In the genomic region with DNA sequence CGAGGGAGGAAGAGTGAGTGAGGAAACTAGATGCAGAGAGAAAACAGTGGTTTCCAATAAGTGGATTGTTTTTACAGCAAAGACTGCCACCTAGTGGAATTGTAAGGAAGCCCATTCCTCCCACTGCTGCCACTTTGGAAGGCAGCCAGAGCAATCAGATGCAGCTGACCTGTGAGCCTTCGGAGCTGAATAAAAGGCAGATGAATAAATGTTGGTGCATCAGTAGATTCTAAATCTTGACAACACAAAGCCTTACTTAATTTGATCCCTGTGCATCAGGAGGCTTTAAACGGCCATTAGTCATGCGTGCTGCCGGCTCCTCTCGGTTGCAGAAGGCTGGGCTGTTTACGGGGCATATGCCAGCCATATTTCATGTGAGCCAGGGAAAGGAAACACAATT, we compare ENCODE assay signal across 8 mouse cellular contexts.
DNase-seq lines count a peak whose midpoint lies in the region; ATAC-seq and TF ChIP-seq lines count a peak whose summit lies in the region.

No protein-coding gene starts in this region.

- H3K4me2 ChIP-seq in liver, embryonic 11.5 days: no peak overlapping the region
- no peak overlapping the region for H3K4me2 ChIP-seq in intestine, embryonic 15.5 days (replicated peaks)
- peak overlapping the region; percentile 37 for H3K4me2 ChIP-seq in midbrain, embryonic 13.5 days (replicated peaks)
- H3K4me2 ChIP-seq in stomach, embryonic 16.5 days (ENCODE audit: low read depth, low read length): 0 out of 2 replicates have a peak overlapping the region, but pooled peaks have one; percentile 21

- no peak for ATAC-seq in liver, embryonic 11.5 days (replicated peaks; ENCODE audit: low FRiP score)
- peak; percentile 87 for ATAC-seq in frontal cortex, adult (ENCODE audit: low TSS enrichment)
- peak; percentile 51; the same call in 1 of the 2 replicates for ATAC-seq in intestine, embryonic 15.5 days
- peak; percentile 85 for ATAC-seq in midbrain, embryonic 13.5 days
- ATAC-seq in stomach, embryonic 16.5 days (ENCODE audit: insufficient read depth, low FRiP score): no peak

- H3K36me3 ChIP-seq in liver, adult 2 months (ENCODE audit: control insufficient read depth, insufficient read depth, low read length): no peaks in the 10 kb centered on the region
- H3K36me3 ChIP-seq in liver, embryonic 11.5 days (ENCODE audit: control insufficient read depth, insufficient read depth, low read length): no peaks in the 10 kb centered on the region
- H3K36me3 ChIP-seq in intestine, embryonic 15.5 days: no peaks in the 10 kb centered on the region
- H3K36me3 ChIP-seq in midbrain, embryonic 13.5 days: no peaks in the 10 kb centered on the region
- no peaks in the 10 kb centered on the region for H3K36me3 ChIP-seq in stomach, embryonic 16.5 days (ENCODE audit: control insufficient read depth, insufficient read depth, low read length)

- no peak overlapping the region for H3K4me3 ChIP-seq in liver, adult 2 months (ENCODE audit: insufficient read depth, low read depth, low read length)
- H3K4me3 ChIP-seq in liver, embryonic 11.5 days (ENCODE audit: low read depth, low read length): no peak overlapping the region
- H3K4me3 ChIP-seq in cerebellum, adult 2 months (replicated peaks; ENCODE audit: insufficient read depth, low read depth, low read length): peak overlapping the region; percentile 56
- no peak overlapping the region for H3K4me3 ChIP-seq in intestine, embryonic 15.5 days (replicated peaks)
- H3K4me3 ChIP-seq in left cerebral cortex, adult 2 months: peak overlapping the region; percentile 38
- H3K4me3 ChIP-seq in midbrain, embryonic 13.5 days (replicated peaks): 0 out of 2 replicates have a peak overlapping the region, but pooled peaks have one; percentile 9
- H3K4me3 ChIP-seq in stomach, embryonic 16.5 days (replicated peaks; ENCODE audit: low read length): no peak overlapping the region

- intact Hi-C loops in left cerebral cortex, adult 2 months (cut with DNase I): loop anchor here (5.0 to 10.0 kb wide), 3 partner anchors 88 to 720 kb away; no protein-coding TSS in a partner anchor

- 60% methylated on average over 7 of the region's 7 CpGs for WGBS in liver, adult 2 months
- 64% methylated on average over 7 of the region's 7 CpGs for WGBS in liver, embryonic 11.5 days
- WGBS in cerebellum, adult 2 months: 3% methylated on average over 7 of the region's 7 CpGs
- 44% methylated on average over 7 of the region's 7 CpGs for WGBS in intestine, embryonic 15.5 days
- 34% methylated on average over 7 of the region's 7 CpGs for WGBS in midbrain, embryonic 13.5 days
- 35% methylated on average over 7 of the region's 7 CpGs for WGBS in stomach, embryonic 16.5 days

- H3K4me1 ChIP-seq in liver, adult 2 months (ENCODE audit: control insufficient read depth, insufficient read depth, low read length): no peaks in the 10 kb centered on the region
- no peaks in the 10 kb centered on the region for H3K4me1 ChIP-seq in liver, embryonic 11.5 days (replicated peaks; ENCODE audit: control insufficient read depth, insufficient read depth, low read length)
- no peaks in the 10 kb centered on the region for H3K4me1 ChIP-seq in cerebellum, adult 2 months (ENCODE audit: control insufficient read depth, insufficient read depth, low read length)
- no peaks in the 10 kb centered on the region for H3K4me1 ChIP-seq in intestine, embryonic 15.5 days (replicated peaks)
- peaks cover 5% of the 10 kb centered on the region; the same call in 1 of the 2 replicates for H3K4me1 ChIP-seq in midbrain, embryonic 13.5 days (replicated peaks)
- H3K4me1 ChIP-seq in stomach, embryonic 16.5 days (ENCODE audit: control insufficient read depth, insufficient read depth, low read length): no peaks in the 10 kb centered on the region

- peak; percentile 70 for TF ChIP-seq CTCF in liver, adult 2 months (IDR thresholded peaks at IDR 0.05; ENCODE audit: low read depth, low read length)
- peak; percentile 72; the same call in 1 of the 2 replicates for TF ChIP-seq CTCF in cerebellum, adult 2 months (IDR thresholded peaks at IDR 0.05; ENCODE audit: borderline replicate concordance, insufficient read depth, low read depth, low read length)
- TF ChIP-seq CTCF in left cerebral cortex, adult 2 months (IDR thresholded peaks at IDR 0.05): peak; percentile 83

- DNase-seq in liver, adult 2 months (ENCODE audit: extremely low read depth, low read depth, low spot score): peak; percentile 53
- no peak for DNase-seq in liver, embryonic 11.5 days (ENCODE audit: low spot score)
- peak; percentile 74 to 76 for DNase-seq in cerebellum, adult 2 months
- peak; percentile 72 to 73 for DNase-seq in left cerebral cortex, adult 2 months (ENCODE audit: extremely low spot score in 1 of 2, low spot score in 2 of 2)

- H3K79me2 ChIP-seq in liver, adult 2 months (ENCODE audit: control insufficient read depth, insufficient read depth, low read length): no peaks in the 10 kb centered on the region

- no peak overlapping the region for H3K9ac ChIP-seq in liver, adult 2 months (ENCODE audit: low read depth, low read length)
- no peak overlapping the region for H3K9ac ChIP-seq in liver, embryonic 11.5 days (ENCODE audit: low read depth, low read length)
- H3K9ac ChIP-seq in intestine, embryonic 15.5 days: no peak overlapping the region
- H3K9ac ChIP-seq in midbrain, embryonic 13.5 days (replicated peaks): no peak overlapping the region
- no peak overlapping the region for H3K9ac ChIP-seq in stomach, embryonic 16.5 days (ENCODE audit: low read length)

- H3K9me3 ChIP-seq in liver, embryonic 11.5 days (ENCODE audit: control insufficient read depth, low read length): no peaks in the 10 kb centered on the region
- no peaks in the 10 kb centered on the region for H3K9me3 ChIP-seq in intestine, embryonic 15.5 days
- no peaks in the 10 kb centered on the region for H3K9me3 ChIP-seq in midbrain, embryonic 13.5 days
- no peaks in the 10 kb centered on the region for H3K9me3 ChIP-seq in stomach, embryonic 16.5 days (replicated peaks; ENCODE audit: control insufficient read depth, low read length)

- TF ChIP-seq POLR2A in liver, adult 2 months (IDR thresholded peaks at IDR 0.05; ENCODE audit: extremely low read depth, insufficient read depth, low read length): no peak
- TF ChIP-seq POLR2A in cerebellum, adult 2 months (IDR thresholded peaks at IDR 0.05; ENCODE audit: borderline replicate concordance, insufficient read depth, low read length): no peak

- H3K27me3 ChIP-seq in liver, adult 2 months (ENCODE audit: control insufficient read depth, insufficient read depth, low read length): no peaks in the 10 kb centered on the region
- no peaks in the 10 kb centered on the region for H3K27me3 ChIP-seq in liver, embryonic 11.5 days (replicated peaks; ENCODE audit: control insufficient read depth, insufficient read depth, low read length)
- H3K27me3 ChIP-seq in cerebellum, adult 2 months (ENCODE audit: control insufficient read depth, insufficient read depth, low read length): no peaks in the 10 kb centered on the region
- H3K27me3 ChIP-seq in intestine, embryonic 15.5 days (replicated peaks): no peaks in the 10 kb centered on the region
- H3K27me3 ChIP-seq in midbrain, embryonic 13.5 days: no peaks in the 10 kb centered on the region
- H3K27me3 ChIP-seq in stomach, embryonic 16.5 days (ENCODE audit: control insufficient read depth, insufficient read depth, low read length): no peaks in the 10 kb centered on the region

- H3K27ac ChIP-seq in liver, adult 2 months (replicated peaks; ENCODE audit: insufficient read depth, low read depth, low read length): no peak overlapping the region
- H3K27ac ChIP-seq in liver, embryonic 11.5 days (ENCODE audit: low read depth, low read length): no peak overlapping the region
- no peak overlapping the region for H3K27ac ChIP-seq in cerebellum, adult 2 months (ENCODE audit: insufficient read depth, low read length)
- no peak overlapping the region for H3K27ac ChIP-seq in intestine, embryonic 15.5 days
- H3K27ac ChIP-seq in left cerebral cortex, adult 2 months: peak overlapping the region; percentile 92
- no peak overlapping the region; the same call in 1 of the 2 replicates for H3K27ac ChIP-seq in midbrain, embryonic 13.5 days
- H3K27ac ChIP-seq in stomach, embryonic 16.5 days (ENCODE audit: low read length): no peak overlapping the region

Comparison
In these comparisons a context has a peak if more than half of its experiments do, and no peak if none do; other contexts are left out.
1. H3K4me3 ChIP-seq: peak in cerebellum, adult 2 months (single experiment), left cerebral cortex, adult 2 months (single experiment) and midbrain, embryonic 13.5 days (single experiment); none in liver, adult 2 months (single experiment), liver, embryonic 11.5 days (single experiment), intestine, embryonic 15.5 days (single experiment) and stomach, embryonic 16.5 days (single experiment).
2. ATAC-seq: peak in frontal cortex, adult (single experiment), intestine, embryonic 15.5 days (single experiment) and midbrain, embryonic 13.5 days (single experiment); none in liver, embryonic 11.5 days (single experiment) and stomach, embryonic 16.5 days (single experiment).
3. H3K4me2 ChIP-seq: peak in midbrain, embryonic 13.5 days (single experiment) and stomach, embryonic 16.5 days (single experiment); none in liver, embryonic 11.5 days (single experiment) and intestine, embryonic 15.5 days (single experiment).
4. Peak in every context shown above with its lines, with median percentiles within 50 percentile points of each other: CTCF ChIP-seq.